Mouse (Mus musculus) lung, postnatal 0 days (tissue): ENCODE measurements at regions not wholly inside any gene's neighbourhood (a gene's known extent, or its start where the extent isn't known, plus 50 kb on each side); places are given as distances from the start of the nearest gene placed in this dataset.
"Not testable (repeated sequence)": the region's sequence is repeated elsewhere in the genome, so short reads cannot be mapped to it uniquely, and the experiment has no call there.

Experiments used
- CTCF ChIP-seq: IDR thresholded peaks from 2 replicates; pipeline ENCODE4 v1.5.1; 2016; ENCODE audit warnings: antibody characterized with exemption, mild to moderate bottlenecking
- EP300 ChIP-seq: IDR thresholded peaks from 2 replicates; pipeline ENCODE4 v1.6.1; 2016; ENCODE audit warnings: antibody characterized with exemption, mild to moderate bottlenecking, control low read depth

DNA sequence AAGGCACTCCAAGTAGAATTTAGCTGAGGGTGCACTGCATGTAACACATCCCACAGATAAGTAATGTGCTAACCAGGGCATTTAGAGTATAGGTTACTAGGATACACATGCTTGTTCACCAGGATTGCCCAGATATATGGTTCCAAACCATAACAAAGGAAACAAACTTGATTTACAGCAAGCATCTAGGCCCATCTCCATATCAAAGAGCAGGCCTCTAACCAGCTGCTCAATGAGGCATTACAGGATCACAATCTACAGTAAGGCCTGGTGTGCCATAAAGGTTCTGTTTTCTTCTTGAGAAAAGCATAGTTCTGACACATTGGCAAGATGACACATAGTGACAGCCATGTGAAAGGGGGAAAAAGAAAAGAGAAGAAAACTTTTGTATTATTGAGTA lies 56.0 kb upstream of the Gm15446 start:
- not testable (repeated sequence) for TF ChIP-seq EP300, CTCF
